Mouse (Mus musculus): ENCODE results near the gene Slc25a21.

- TF ChIP-seq POLR2A (IDR thresholded peaks at IDR 0.05; ENCODE audit: low read depth, low read length) (no peak), CTCF (IDR thresholded peaks at IDR 0.05; ENCODE audit: extremely low read depth, insufficient read depth, insufficient read length, insufficient replicate concordance) (no peak)
Observed at GRCm38 (mm10) chr12:56982066-56982626, 215.1 kb downstream of the Slc25a21 start.

All from spleen, adult 2 months (tissue).